Mouse (Mus musculus) ES-Bruce4 (cell line): ENCODE measurements around the gene Ube2d2b. TPM values are rescaled to one million over a fixed set of nuclear protein-coding genes. Genes with fewer than 3 reads are reported as not detected.

Experiments used
- H3K27ac ChIP-seq: 2 replicates; pipeline ENCODE4 v1.5.1; 2012; ENCODE audit warnings: low read length, inconsistent platforms; ENCODE audit not compliant: insufficient read depth
- H3K27me3 ChIP-seq: 2 replicates; pipeline ENCODE4 v1.6.1; 2012; ENCODE audit warnings: mild to moderate bottlenecking, low read length, inconsistent platforms; ENCODE audit not compliant: control insufficient read depth, poor library complexity, insufficient read depth, severe bottlenecking
- H3K36me3 ChIP-seq: 2 replicates; pipeline ENCODE4 v1.6.1; 2012; ENCODE audit warnings: inconsistent platforms, mild to moderate bottlenecking, low read length, moderate library complexity; ENCODE audit not compliant: control insufficient read depth, poor library complexity, insufficient read depth, severe bottlenecking
- H3K4me1 ChIP-seq: one replicate; pipeline ENCODE4 v1.8.1; 2011; ENCODE audit warnings: low read length; ENCODE audit not compliant: control insufficient read depth, insufficient read depth
- H3K4me3 ChIP-seq: 2 replicates; pipeline ENCODE4 v1.5.1; 2011; ENCODE audit warnings: low read depth, mild to moderate bottlenecking, low read length
- H3K9ac ChIP-seq: 2 replicates; pipeline ENCODE4 v1.6.1; 2012; ENCODE audit warnings: low read depth, mild to moderate bottlenecking, inconsistent platforms; ENCODE audit not compliant: poor library complexity, severe bottlenecking
- H3K9me3 ChIP-seq: replicated peaks from 2 replicates; pipeline ENCODE4 v1.6.1; 2012; ENCODE audit warnings: mild to moderate bottlenecking, low read length, inconsistent platforms; ENCODE audit not compliant: control insufficient read depth, poor library complexity, insufficient read depth, severe bottlenecking
- CTCF ChIP-seq: IDR thresholded peaks from one replicate; pipeline ENCODE4 v1.8.1; 2011; ENCODE audit warnings: low read depth, low read length
- EP300 ChIP-seq: IDR thresholded peaks from 2 replicates; pipeline ENCODE4 v1.6.1; 2011; ENCODE audit warnings: low read depth, low read length; ENCODE audit not compliant: insufficient read depth
- POLR2A ChIP-seq: IDR thresholded peaks from one replicate; pipeline ENCODE4 v1.8.1; 2011; ENCODE audit warnings: low read length; ENCODE audit not compliant: insufficient read depth
- polyA plus RNA-seq: library from polyadenylated mRNA; stranded (reverse); fragments of >200 nt; gene quantifications from 2 replicates; pipeline ENCODE4 v1.2.4, GENCODE M21; 2011; ENCODE audit warnings: low read depth; ENCODE audit not compliant: missing spikeins, insufficient read depth, insufficient read length

Ube2d2b gene
- polyA plus RNA-seq, 1 experiment, result not detected

- Histone ChIP-seq H3K36me3 (no peaks in the 10 kb centered on the region), H3K27ac (no peak overlapping the region), H3K9me3 (no peaks in the 10 kb centered on the region), H3K4me1 (peaks cover 1% of the 10 kb centered on the region), H3K4me3 (no peak overlapping the region), H3K9ac (no peak overlapping the region), H3K27me3 (no peaks in the 10 kb centered on the region)
- TF ChIP-seq CTCF (no peak), POLR2A (no peak), EP300 (no peak)
These were observed 29.1 kb downstream of the Ube2d2b start for GRCm38 (mm10) chr5:107858963-107859362.

- TF ChIP-seq POLR2A (no peak), CTCF (no peak), EP300 (no peak)
- H3K4me3 ChIP-seq, result no peak overlapping the region
- H3K27ac ChIP-seq, result no peak overlapping the region
- no peaks in the 10 kb centered on the region for H3K36me3 ChIP-seq
- H3K9me3 ChIP-seq, result no peaks in the 10 kb centered on the region
- no peaks in the 10 kb centered on the region for H3K4me1 ChIP-seq
- 0 out of 2 replicates have a peak overlapping the region, but pooled peaks have one; percentile 38 for H3K9ac ChIP-seq
- no peaks in the 10 kb centered on the region for H3K27me3 ChIP-seq
These were observed 34.1 kb downstream of the Ube2d2b start for GRCm38 (mm10) chr5:107863971-107864370.

- Histone ChIP-seq H3K4me1 (no peaks in the 10 kb centered on the region), H3K9ac (no peak overlapping the region), H3K4me3 (no peak overlapping the region), H3K36me3 (no peaks in the 10 kb centered on the region), H3K9me3 (no peaks in the 10 kb centered on the region), H3K27me3 (no peaks in the 10 kb centered on the region), H3K27ac (no peak overlapping the region)
- TF ChIP-seq EP300 (no peak), POLR2A (no peak), CTCF (no peak)
These were observed 36.5 kb downstream of the Ube2d2b start for GRCm38 (mm10) chr5:107866127-107867126.

- Histone ChIP-seq H3K4me3 (peak overlapping the region; percentile 71), H3K27me3 (no peaks in the 10 kb centered on the region; the same call in 1 of the 2 replicates), H3K4me1 (no peaks in the 10 kb centered on the region), H3K36me3 (no peaks in the 10 kb centered on the region), H3K9me3 (no peaks in the 10 kb centered on the region), H3K27ac (peak overlapping the region; percentile 73), H3K9ac (peak overlapping the region; percentile 90)
- TF ChIP-seq EP300 (no peak), POLR2A (no peak), CTCF (no peak)
These were observed 38.3 kb downstream of the Ube2d2b start for GRCm38 (mm10) chr5:107867970-107868904.

- Histone ChIP-seq H3K9me3 (no peaks in the 10 kb centered on the region), H3K4me1 (no peaks in the 10 kb centered on the region), H3K9ac (peak overlapping the region; percentile 90), H3K27me3 (no peaks in the 10 kb centered on the region; the same call in 1 of the 2 replicates), H3K27ac (peak overlapping the region; percentile 73), H3K4me3 (peak overlapping the region; percentile 71), H3K36me3 (no peaks in the 10 kb centered on the region)
- TF ChIP-seq CTCF, result no peak
- no peak for TF ChIP-seq EP300
- TF ChIP-seq POLR2A, result peak; percentile 22
These were observed 39.1 kb downstream of the Ube2d2b start for GRCm38 (mm10) chr5:107868905-107869424.
